Mouse (Mus musculus): Measurements from ENCODE around the gene Rbp4.

DNA sequence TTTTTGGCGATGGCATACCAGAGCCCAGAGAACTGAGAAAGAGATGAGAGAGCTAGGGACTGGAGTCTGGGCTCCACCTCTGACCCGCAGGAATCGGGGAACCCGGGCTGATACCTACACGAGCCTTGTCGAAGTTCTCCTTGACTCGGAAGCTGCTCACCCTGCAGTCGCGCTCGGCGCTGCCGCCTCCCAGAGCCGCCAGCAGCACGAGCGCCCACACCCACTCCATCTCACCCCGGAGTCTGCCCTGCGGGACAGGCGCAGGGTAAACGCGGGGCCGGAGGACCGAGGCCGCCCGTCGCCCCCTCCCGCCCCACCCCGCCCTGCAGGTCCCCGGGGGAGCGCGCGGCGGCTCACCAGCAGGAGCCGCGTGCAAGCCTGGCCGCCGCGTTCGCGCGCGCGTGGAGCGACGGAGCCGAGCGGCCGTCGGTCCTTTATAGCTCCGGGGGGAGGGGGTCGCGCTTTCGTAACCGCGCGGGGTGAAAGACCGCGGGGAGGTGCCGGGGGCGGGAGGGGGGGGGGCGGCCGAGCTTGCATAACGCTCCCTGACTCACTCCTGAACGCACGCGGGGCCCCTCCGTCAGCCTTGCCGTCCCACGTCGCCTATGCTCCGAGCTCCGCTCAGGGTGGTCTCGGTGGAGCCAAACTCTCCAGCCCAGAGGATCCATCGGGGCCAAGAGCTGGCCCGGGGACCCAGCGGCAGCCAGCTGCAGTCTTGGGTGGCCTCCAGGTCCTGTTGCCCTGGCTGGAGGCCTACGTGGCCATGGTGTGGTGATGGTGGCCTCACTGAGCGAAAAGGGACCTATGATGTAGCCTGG lies 471 bp downstream of the Rbp4 start:
- no peak for TF ChIP-seq FLI1 (IDR thresholded peaks at IDR 0.05; ENCODE audit: low read length)
- TF ChIP-seq GATA1 (IDR thresholded peaks at IDR 0.05; ENCODE audit: borderline replicate concordance, low read length), result no peak
